Mouse (Mus musculus) embryo, embryonic 9.5 days (tissue): ENCODE measurements at regions not wholly inside any gene's neighbourhood (a gene's known extent, or its start where the extent isn't known, plus 50 kb on each side); places are given as distances from the start of the nearest gene placed in this dataset.
"Not testable (repeated sequence)": the region's sequence is repeated elsewhere in the genome, so short reads cannot be mapped to it uniquely, and the experiment has no call there.

Source experiments
- DNase-seq: peaks from one replicate; pipeline ENCODE4 v3.0.0-alpha.2; 2017; ENCODE audit errors: extremely low spot score

DNA sequence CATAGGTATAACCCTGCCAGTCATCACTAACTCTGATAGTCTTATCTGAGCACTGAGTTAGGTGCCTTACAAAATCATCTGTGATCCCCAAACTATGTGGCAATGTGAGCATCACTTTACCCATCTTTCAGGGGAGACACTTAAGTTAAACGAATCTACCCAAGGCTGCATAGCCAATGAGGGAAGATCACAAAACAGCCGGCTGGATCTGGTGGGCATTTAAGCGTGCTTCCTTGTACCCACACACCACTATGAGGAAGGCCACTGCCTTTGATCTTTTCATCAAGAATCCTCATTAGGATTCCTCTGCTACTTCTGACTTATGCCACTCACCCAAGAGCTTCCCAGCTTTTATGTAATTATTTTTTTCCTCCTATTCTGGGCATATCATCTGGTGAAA lies 257.1 kb upstream of the Pik3r1 start:
- DNase-seq: no peak

GRCm38 (mm10) chr13:102025547-102025946 lies 257.5 kb upstream of the Pik3r1 start:
- DNase-seq: not testable (repeated sequence)

- DNase-seq: no peak
These were observed 263.4 kb upstream of the Pik3r1 start for GRCm38 (mm10) chr13:102031416-102031815.

- DNase-seq: no peak
These were observed 266.5 kb upstream of the Pik3r1 start for GRCm38 (mm10) chr13:102034484-102034883.

GRCm38 (mm10) chr13:102036001-102036400 lies 268.0 kb upstream of the Pik3r1 start:
- DNase-seq: no peak

DNA sequence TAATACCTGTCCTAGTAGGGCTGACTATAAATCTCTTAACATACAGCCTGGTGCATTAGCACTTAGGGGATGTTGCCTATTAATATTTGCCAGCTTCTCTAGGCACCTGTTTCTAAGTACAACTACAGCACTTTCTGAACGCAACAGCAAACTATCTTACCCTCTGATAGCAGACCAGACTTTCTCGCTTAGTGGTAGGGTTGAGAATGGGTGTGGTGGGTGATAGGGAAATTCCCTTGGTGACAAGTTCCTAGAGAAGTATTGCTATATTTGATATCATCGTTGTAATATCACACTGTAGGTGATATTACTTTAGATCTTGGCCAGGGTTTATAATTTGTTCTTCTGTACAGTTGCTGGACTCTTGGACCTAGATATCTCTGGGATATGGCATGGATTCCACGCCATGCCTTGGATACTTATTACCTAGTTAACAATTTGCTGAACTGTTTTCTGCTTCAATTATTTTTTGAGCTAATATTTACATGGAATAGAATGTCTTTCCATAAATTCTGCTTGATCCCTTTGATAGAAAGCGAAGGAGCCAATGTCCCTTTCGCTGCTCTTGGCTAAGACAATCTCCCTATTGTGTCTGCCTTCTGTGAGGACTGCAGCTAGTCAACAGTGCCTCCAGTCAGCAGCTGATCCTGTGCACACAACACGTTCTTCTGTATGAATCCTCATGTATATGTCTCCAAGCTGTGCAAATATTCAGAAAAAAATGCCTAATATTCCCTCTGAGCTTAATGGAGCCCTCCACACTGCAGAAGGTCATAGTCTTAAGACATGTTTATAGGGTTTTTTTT lies 269.0 kb upstream of the Pik3r1 start:
- no peak for DNase-seq

DNA sequence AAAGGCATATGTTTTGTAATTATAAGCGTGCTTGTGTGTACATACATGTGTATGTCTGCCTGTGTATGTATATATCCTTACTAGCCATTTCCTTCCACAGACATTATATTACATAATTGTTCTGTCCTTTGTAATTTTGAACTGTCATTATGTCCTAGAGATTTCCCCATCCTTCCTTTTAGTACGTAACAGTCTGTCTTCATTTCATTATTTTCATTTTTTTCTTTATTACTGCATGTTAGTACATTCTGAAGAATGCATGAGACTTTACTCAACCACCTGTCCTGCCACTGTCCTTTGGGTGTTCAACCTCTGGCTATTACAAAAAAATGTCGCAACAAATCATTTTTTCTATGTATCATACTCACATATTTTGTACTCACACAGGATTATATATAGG lies 292.2 kb upstream of the Pik3r1 start:
- DNase-seq: no peak

- DNase-seq: no peak
These were observed 296.7 kb upstream of the Pik3r1 start for GRCm38 (mm10) chr13:102064590-102065273.

- no peak for DNase-seq
These were observed 297.2 kb upstream of the Pik3r1 start for GRCm38 (mm10) chr13:102065274-102065640.

DNA sequence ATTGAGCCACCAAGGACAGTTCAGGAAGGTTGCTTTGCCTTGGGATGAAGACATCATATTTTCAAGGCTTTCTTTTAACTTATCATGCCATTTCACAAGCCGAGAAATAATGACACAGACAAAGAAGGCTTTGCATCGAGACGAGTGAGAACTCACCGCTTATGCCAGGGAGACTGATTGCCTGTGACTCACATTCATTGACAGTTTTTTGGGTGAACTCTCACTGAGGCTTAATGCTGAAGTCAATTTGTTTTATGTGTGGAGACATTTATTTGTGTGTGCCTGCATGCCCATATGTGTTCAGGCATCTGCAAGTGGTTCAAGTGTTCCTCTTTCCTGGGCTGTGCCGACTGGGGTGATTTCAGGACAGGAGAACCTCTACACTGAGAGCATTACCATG lies 297.8 kb upstream of the Pik3r1 start:
- DNase-seq: no peak

DNA sequence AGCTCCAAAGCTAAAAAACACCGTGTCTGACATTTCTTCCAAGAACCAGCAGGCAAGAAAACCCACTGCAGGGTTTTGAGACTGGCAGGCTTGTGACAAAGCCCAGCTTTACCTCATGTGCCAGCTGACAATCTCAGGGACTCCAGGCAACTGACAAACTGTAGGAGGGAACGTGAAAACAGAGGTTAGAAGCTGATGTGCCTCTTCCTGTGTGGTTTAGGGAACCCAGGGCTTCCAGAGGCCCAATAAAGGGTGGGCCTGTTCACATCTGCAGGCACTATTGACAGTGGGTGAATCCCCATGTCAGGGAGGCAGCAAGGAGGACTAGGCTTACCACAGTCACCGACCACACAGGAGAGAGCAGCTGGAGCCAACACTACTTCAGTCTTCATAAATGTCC lies 302.7 kb upstream of the Pik3r1 start:
- DNase-seq: no peak

DNA sequence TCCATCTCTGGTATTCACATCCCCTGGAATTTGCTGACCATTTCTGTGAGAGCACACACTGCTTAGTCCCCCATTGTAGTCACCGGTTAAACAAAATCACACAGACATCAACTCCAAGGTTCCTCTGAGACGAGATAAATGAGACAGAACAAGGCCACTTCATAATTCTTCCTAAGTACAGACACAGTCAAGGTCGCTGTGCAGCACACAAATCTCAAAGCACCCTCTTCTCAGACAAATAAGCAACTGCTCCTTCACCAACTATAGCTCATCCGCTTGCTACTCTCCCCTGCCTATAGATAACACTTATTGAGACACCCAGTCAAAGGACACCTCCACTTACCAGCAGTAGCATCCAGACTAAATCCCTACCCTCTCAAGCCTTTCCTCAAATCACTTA lies 304.3 kb upstream of the Pik3r1 start:
- no peak for DNase-seq

DNA sequence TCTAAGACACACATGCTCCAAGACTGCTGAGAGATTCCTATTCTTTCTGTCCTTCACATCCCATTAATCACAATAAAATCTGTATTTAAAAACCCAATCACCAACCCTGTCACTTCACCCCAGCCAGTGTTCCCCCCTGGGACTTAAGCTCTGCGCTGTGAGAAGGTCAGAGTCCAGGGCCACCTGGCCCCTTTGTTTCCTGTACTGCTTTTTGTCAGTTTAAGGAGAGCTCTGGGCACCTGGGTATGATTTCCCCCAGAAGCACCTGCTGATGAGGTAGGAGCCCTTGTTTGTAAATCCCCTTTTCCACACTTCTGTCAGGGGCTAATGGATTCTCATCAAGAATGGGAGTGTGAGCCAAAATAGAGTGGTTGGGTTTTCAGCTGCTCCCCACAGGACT lies 319.7 kb upstream of the Pik3r1 start:
- DNase-seq: no peak

DNA sequence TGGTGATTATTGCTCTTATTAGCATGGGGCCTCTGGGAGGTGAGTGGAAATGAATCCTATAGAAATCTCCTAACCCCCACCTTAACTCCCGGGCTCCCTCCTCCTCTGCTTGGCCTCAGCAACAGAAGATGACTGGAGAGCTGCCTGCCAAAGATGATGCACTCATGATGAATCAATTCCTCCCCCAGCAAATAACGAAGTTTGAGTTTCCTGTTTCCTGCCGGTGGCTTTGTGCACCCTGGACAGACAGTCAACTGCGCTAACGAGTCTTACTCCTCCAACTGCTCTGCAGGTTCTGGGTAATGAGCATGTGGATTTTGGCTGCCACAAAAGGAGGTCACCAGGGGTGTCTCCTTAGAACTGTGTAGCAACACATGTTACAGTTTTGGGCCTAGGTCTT lies 321.5 kb upstream of the Pik3r1 start:
- no peak for DNase-seq

DNA sequence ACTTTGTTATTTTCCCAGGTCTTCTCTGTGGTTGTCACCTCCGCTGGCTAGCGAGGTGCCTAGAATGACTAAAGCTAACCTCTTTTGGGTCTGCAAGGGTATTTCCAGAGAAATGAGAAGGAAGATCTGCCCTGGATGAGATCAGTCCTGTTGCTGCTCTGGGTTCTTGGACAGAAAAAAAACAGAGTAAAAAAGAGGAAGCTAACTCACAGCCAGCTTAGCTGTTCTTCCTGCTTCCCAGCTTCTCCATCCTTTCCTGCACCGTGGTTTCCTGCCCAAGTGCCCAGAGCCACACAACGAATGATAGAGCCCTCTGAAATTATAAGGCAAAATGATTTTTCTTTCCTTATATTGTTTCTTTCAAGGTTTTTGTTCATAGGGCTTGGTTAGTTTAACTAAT lies 326.2 kb upstream of the Pik3r1 start:
- DNase-seq: no peak

- no peak for DNase-seq
These were observed 335.1 kb upstream of the Pik3r1 start for GRCm38 (mm10) chr13:102103161-102103560.

- no peak for DNase-seq
These were observed 338.2 kb upstream of the Pik3r1 start for GRCm38 (mm10) chr13:102106188-102106587.

DNA sequence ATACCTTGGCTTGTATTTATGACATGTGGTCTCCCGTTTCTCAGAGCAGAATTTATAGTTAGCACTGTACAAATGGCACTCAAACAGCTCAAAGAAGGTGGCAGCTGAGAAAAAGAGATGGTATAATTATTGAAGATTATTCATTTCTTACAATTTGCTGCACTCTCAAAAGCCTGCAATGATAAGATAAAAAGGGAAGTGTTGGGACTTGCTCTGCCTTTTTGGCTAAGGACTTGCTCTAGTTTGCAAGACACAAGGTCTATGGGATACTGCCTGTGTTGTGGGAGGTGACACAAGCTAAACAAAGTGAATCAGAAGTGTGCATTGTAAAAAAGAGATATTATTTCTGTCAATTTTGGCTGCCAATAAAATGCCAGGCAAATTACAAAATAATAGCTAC lies 340.2 kb upstream of the Pik3r1 start:
- no peak for DNase-seq

- DNase-seq: no peak
These were observed 340.9 kb upstream of the Pik3r1 start for GRCm38 (mm10) chr13:102108916-102109315.

DNA sequence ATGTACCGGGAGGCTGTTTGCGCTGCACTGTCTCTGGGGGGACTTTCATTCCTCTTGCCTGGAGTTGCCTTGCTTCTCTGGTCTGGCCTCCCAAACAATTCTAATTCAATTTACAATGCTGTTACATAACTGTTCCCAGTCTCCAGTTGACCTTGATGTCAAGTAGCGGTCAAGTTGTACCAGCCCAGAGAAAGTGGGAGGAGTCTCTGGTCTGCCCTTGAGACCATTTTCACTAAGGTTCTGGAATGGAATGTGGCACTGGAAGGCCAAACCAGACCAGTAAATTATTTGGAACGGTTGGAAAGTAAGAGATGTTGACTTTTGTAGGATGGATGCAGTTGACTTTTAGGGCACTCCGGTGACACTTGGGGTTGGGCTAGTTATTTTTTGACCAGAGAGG lies 345.9 kb upstream of the Pik3r1 start:
- no peak for DNase-seq

GRCm38 (mm10) chr13:102122341-102122740 lies 354.3 kb upstream of the Pik3r1 start:
- no peak for DNase-seq

DNA sequence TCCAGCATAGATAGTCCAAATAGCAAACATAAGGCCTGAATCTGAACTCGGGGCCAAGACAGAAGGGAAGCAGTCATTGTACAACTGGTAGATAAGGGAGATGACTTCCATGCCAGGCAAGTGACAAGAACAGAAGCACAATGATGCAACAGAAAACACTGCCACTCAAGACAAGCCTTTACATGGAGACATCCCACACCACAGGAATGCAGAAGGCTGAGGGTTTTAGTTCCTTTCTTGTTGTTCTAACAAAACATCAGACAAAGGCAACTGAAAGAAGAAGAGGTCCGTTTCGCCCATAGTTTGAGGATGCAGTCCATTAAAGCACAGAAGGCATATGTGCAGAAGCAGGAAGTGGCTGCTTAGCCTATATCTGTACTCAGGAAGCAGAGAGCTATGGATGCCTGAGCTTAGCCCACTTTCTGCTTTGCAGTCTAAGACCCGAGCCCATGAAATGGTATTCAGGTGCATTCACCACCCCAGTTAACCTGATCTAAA lies 360.0 kb upstream of the Pik3r1 start:
- DNase-seq: no peak

DNA sequence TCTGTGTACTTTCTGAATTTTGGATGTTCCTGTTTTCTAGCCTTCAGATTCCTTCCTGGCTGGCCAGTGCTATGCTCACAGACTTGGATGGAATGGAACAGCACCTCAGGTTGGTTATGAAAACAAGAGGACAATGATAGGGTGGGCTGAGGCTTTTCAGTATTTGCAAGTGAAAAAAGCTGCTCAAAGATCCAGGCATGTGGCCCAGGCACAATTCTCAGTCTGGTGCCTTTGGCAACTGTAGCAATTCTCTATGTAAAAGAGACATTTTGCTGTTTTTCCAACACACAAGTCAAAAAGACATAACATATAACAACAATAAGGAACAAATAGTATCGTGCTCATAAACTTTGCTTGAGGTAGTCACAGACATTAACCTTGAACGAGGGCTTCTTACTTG lies 363.4 kb upstream of the Pik3r1 start:
- no peak for DNase-seq
